Mouse (Mus musculus): ENCODE measurements around the gene Pde6b. TPM values are rescaled to one million over a fixed set of nuclear protein-coding genes. Genes with fewer than 3 reads are reported as not detected.

The Pde6b gene
- total and polyA plus RNA-seq, 2 experiments from 2014 or later, result not detected

DNA sequence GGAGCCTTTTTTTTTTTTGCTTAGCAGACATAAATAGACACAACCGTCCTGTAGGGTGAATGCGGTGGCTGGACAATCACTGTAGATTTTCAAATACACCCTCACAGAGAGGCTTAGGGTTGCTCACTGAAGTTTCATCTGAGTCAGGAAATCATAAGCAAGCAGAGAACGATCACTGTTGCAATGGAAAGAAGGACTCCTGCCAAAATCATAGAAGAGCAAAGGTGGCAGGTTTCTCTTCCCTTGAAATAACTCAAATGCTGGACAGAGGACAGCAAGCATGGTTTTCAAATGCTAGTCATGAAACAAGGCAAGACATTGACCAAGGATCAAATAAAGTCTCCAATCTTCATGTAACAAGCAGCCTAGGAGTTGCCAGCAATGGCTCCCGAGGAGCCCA, 9.8 kb upstream of the Pde6b start:
- 89% methylated on average over 4 of the region's 4 CpGs for WGBS
- H3K9me3 ChIP-seq (ENCODE audit: low read length), result no peaks in the 10 kb centered on the region
- no peak overlapping the region for H3K27ac ChIP-seq (ENCODE audit: low read depth, low read length)
- no peak for TF ChIP-seq CTCF (IDR thresholded peaks at IDR 0.05)
- DNase-seq (ENCODE audit: low spot score) (no peak), ATAC-seq (ENCODE audit: low FRiP score) (no peak)
- no peaks in the 10 kb centered on the region for H3K4me1 ChIP-seq (ENCODE audit: insufficient read depth, low read length)
- no peak overlapping the region for H3K9ac ChIP-seq (replicated peaks; ENCODE audit: low read length, poor library complexity, severe bottlenecking)
- 0 out of 2 replicates have a peak, but pooled peaks cover 3% of the 10 kb centered on the region for H3K27me3 ChIP-seq (ENCODE audit: insufficient read depth, low read length)
- no peaks in the 10 kb centered on the region for H3K36me3 ChIP-seq (ENCODE audit: insufficient read depth, low read length)
- H3K4me2 ChIP-seq (ENCODE audit: low read depth, low read length, poor library complexity, severe bottlenecking), result no peak overlapping the region
- H3K4me3 ChIP-seq (ENCODE audit: low read depth, low read length), result no peak overlapping the region

DNA sequence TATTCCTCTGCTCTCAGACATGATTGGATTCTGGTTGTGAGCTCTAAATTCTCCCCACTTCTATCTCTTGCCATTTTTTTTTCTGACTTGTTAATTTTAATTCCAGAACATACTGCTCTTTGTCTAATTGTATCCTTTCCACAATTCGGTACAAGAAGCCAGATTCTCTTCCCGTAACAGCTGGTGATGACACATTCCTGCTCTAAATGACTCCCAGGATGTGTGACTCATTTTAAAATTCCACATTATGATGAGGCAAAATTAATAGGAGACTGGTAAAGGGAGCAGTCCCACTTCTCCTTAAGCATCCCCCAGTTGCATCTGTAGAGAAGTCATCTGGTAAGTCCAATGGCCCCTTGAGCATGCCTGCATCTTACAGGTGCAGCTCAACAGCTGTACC, 2.6 kb upstream of the Pde6b start:
- Histone ChIP-seq H3K4me1 (ENCODE audit: insufficient read depth, low read length) (no peaks in the 10 kb centered on the region), H3K27ac (ENCODE audit: low read depth, low read length) (no peak overlapping the region), H3K36me3 (ENCODE audit: insufficient read depth, low read length) (no peaks in the 10 kb centered on the region), H3K4me2 (ENCODE audit: low read depth, low read length, poor library complexity, severe bottlenecking) (no peak overlapping the region), H3K27me3 (ENCODE audit: insufficient read depth, low read length) (no peaks in the 10 kb centered on the region), H3K9me3 (ENCODE audit: low read length) (no peaks in the 10 kb centered on the region), H3K9ac (replicated peaks; ENCODE audit: low read length, poor library complexity, severe bottlenecking) (no peak overlapping the region), H3K4me3 (ENCODE audit: low read depth, low read length) (no peak overlapping the region)
- no peak for DNase-seq (ENCODE audit: low spot score)
- WGBS, result 95% methylated on average over 2 of the region's 2 CpGs
- no peak for ATAC-seq (ENCODE audit: low FRiP score)
- no peak for TF ChIP-seq CTCF (IDR thresholded peaks at IDR 0.05)

DNA sequence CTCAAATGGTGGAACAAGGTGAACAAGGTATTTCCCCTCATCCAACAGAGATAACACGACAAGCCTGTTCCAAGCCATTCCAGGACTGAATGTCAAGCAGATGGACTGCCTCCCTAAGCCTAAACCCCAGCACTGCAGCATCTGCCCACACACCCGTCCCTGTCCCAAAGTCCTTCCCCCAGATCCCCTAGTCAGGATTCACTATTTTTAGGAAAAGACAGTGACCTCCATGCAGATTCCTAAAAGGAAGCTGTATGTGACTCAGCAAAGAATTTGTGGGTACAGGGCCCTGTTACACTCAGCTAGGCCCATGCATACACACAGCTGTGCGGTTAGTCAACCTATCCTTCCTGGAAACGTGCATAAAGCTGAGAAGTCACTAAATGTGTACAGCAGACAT, 1.7 kb upstream of the Pde6b start:
- no peak for TF ChIP-seq CTCF (IDR thresholded peaks at IDR 0.05)
- no peak for DNase-seq (ENCODE audit: low spot score)

DNA sequence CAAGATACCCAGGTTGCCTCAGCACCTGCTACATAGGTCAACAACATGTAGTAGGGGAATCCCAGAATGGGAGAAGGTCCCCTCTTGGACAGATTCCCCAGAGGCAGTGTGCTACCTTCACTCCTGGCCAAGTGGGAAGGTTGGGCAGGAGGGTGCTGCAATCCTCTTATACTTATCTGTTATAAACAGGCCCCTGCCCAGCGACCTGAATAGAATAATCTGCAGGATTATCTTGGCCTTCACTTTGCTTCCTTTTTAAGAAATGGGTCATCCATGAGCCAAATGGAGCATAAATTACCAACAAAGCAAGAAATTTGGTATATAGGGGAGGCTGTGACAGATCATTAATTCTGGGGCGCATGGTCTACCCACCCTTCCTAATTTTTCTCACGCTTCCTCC, 1.6 kb downstream of the Pde6b start:
- Histone ChIP-seq H3K9me3 (ENCODE audit: low read length) (no peaks in the 10 kb centered on the region), H3K27me3 (ENCODE audit: insufficient read depth, low read length) (no peaks in the 10 kb centered on the region), H3K4me1 (ENCODE audit: insufficient read depth, low read length) (no peaks in the 10 kb centered on the region), H3K4me3 (ENCODE audit: low read depth, low read length) (no peak overlapping the region), H3K9ac (replicated peaks; ENCODE audit: low read length, poor library complexity, severe bottlenecking) (no peak overlapping the region), H3K27ac (ENCODE audit: low read depth, low read length) (no peak overlapping the region), H3K4me2 (ENCODE audit: low read depth, low read length, poor library complexity, severe bottlenecking) (no peak overlapping the region), H3K36me3 (ENCODE audit: insufficient read depth, low read length) (no peaks in the 10 kb centered on the region)
- no peak for DNase-seq (ENCODE audit: low spot score)
- ATAC-seq (ENCODE audit: low FRiP score), result no peak
- TF ChIP-seq CTCF (IDR thresholded peaks at IDR 0.05), result no peak
- 67% methylated on average over 3 of the region's 3 CpGs for WGBS

More for the DNA sequence above, 1.7 kb upstream of the Pde6b start:
- no peaks in the 10 kb centered on the region for H3K27me3 ChIP-seq (ENCODE audit: insufficient read depth, low read length)
- no peak overlapping the region for H3K4me3 ChIP-seq (ENCODE audit: low read depth, low read length)
- no peaks in the 10 kb centered on the region for H3K4me1 ChIP-seq (ENCODE audit: insufficient read depth, low read length)
- no peak overlapping the region for H3K9ac ChIP-seq (replicated peaks; ENCODE audit: low read length, poor library complexity, severe bottlenecking)
- ATAC-seq (ENCODE audit: low FRiP score), result no peak
- H3K4me2 ChIP-seq (ENCODE audit: low read depth, low read length, poor library complexity, severe bottlenecking), result no peak overlapping the region
- H3K9me3 ChIP-seq (ENCODE audit: low read length), result no peaks in the 10 kb centered on the region
- no peak overlapping the region for H3K27ac ChIP-seq (ENCODE audit: low read depth, low read length)
- 71% methylated on average over 4 of the region's 4 CpGs for WGBS
- H3K36me3 ChIP-seq (ENCODE audit: insufficient read depth, low read length), result no peaks in the 10 kb centered on the region

DNA sequence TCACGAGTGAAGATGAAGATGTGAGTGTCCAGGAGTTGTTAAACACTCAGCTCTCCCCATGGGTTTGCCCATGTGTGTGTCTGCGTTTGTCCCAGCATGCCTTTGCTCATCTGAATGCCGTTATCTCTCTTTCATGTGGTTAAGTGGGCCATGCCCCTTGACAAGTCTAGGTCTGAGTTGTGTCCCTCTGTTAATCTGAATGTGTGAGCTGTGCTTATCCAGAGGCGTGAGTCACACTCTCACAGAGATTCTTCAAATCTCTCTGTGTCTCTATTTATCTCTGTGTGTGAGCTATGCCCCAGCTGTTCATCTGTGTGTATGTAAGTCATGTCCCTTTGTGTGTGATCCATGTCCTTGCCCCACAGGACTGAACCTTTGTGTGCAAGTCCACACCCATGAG, 15.3 kb downstream of the Pde6b start:
- no peak for ATAC-seq (ENCODE audit: low FRiP score)
- H3K9ac ChIP-seq (replicated peaks; ENCODE audit: low read length, poor library complexity, severe bottlenecking), result no peak overlapping the region
- WGBS, result 76% methylated on average over 4 of the region's 4 CpGs
- no peak for TF ChIP-seq CTCF (IDR thresholded peaks at IDR 0.05)
- DNase-seq (ENCODE audit: low spot score), result no peak
- no peaks in the 10 kb centered on the region for H3K27me3 ChIP-seq (ENCODE audit: insufficient read depth, low read length)
- no peaks in the 10 kb centered on the region for H3K9me3 ChIP-seq (ENCODE audit: low read length)
- H3K36me3 ChIP-seq (ENCODE audit: insufficient read depth, low read length), result no peaks in the 10 kb centered on the region
- H3K4me3 ChIP-seq (ENCODE audit: low read depth, low read length), result no peak overlapping the region
- H3K4me1 ChIP-seq (ENCODE audit: insufficient read depth, low read length), result no peaks in the 10 kb centered on the region
- no peak overlapping the region for H3K4me2 ChIP-seq (ENCODE audit: low read depth, low read length, poor library complexity, severe bottlenecking)
- no peak overlapping the region for H3K27ac ChIP-seq (ENCODE audit: low read depth, low read length)

DNA sequence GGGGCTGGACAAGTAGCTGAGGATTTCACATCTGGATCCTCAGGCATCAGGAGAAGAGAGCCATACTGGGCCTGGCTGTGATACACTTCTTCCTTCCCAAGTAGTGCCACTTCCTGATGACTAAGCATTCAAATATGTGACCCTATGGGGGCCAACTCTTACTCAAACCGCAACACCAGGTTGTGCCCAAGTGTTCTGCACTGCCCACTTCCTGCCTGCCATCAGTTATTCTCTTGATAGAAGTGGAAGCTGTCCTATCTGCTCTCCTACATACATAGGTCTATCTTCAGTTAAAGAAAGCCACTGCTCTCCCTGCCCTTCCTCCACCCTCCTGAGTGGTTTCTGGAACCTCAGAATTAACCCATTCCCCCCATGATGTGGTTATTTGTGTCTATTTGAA, 17.3 kb downstream of the Pde6b start:
- DNase-seq (ENCODE audit: low spot score) (no peak), ATAC-seq (ENCODE audit: low FRiP score) (no peak)
- no peaks in the 10 kb centered on the region for H3K36me3 ChIP-seq (ENCODE audit: insufficient read depth, low read length)
- no peak overlapping the region for H3K9ac ChIP-seq (replicated peaks; ENCODE audit: low read length, poor library complexity, severe bottlenecking)
- H3K4me3 ChIP-seq (ENCODE audit: low read depth, low read length), result no peak overlapping the region
- TF ChIP-seq CTCF (IDR thresholded peaks at IDR 0.05), result no peak
- H3K4me1 ChIP-seq (ENCODE audit: insufficient read depth, low read length), result no peaks in the 10 kb centered on the region
- H3K4me2 ChIP-seq (ENCODE audit: low read depth, low read length, poor library complexity, severe bottlenecking), result no peak overlapping the region
- H3K27me3 ChIP-seq (ENCODE audit: insufficient read depth, low read length), result no peaks in the 10 kb centered on the region
- no peak overlapping the region for H3K27ac ChIP-seq (ENCODE audit: low read depth, low read length)
- no peaks in the 10 kb centered on the region for H3K9me3 ChIP-seq (ENCODE audit: low read length)
- 83% methylated on average over 1 of the region's 1 CpGs for WGBS
